Mouse (Mus musculus) midbrain, embryonic 10.5 days (tissue): ENCODE results near the gene Shank2. TPM values are rescaled to one million over a fixed set of nuclear protein-coding genes. Genes with fewer than 3 reads are reported as not detected.

Experiments
- DNase-seq: peaks from one replicate; pipeline ENCODE4 v3.0.0-alpha.2; 2017; ENCODE audit warnings: low spot score
- H3K27ac ChIP-seq: fragments of 300-500 bp; sonication (generic); replicated peaks from 2 replicates; pipeline ENCODE4 v1.5.1; 2016; ENCODE audit warnings: mild to moderate bottlenecking
- H3K27me3 ChIP-seq: fragments of 300-500 bp; sonication (generic); 2 replicates; pipeline ENCODE4 v1.6.1; 2016; ENCODE audit warnings: low read depth, mild to moderate bottlenecking; ENCODE audit not compliant: poor library complexity, severe bottlenecking
- H3K36me3 ChIP-seq: fragments of 300-500 bp; sonication (generic); 2 replicates; pipeline ENCODE4 v1.6.1; 2016; ENCODE audit warnings: mild to moderate bottlenecking, moderate library complexity
- H3K4me1 ChIP-seq: fragments of 300-500 bp; sonication (generic); 2 replicates; pipeline ENCODE4 v1.6.1; 2016
- H3K4me3 ChIP-seq: fragments of 300-500 bp; sonication (generic); 2 replicates; pipeline ENCODE4 v1.5.1; 2016; ENCODE audit warnings: mild to moderate bottlenecking, moderate library complexity
- H3K9me3 ChIP-seq: fragments of 300-500 bp; sonication (generic); replicated peaks from 2 replicates; pipeline ENCODE4 v1.6.1; 2016; ENCODE audit warnings: mild to moderate bottlenecking
- WGBS: fragments of 180-500 bp; shearing (Covaris S2); methylation state at CpG from one replicate; pipeline ENCODE4 v1.1.7; 2016; 5-methylcytosine and 5-hydroxymethylcytosine counted together
- microRNA-seq: library from miRNA; unstranded; fragments of <30 nt; microRNA quantifications from one replicate; pipeline ENCODE4, GENCODE M21; 2017
- polyA plus RNA-seq: library from polyadenylated mRNA; unstranded; fragments of >200 nt; fragmentation: Nextera tagmentation; extraction: Ambion mirVana; gene quantifications from 2 replicates; pipeline ENCODE4 v1.2.1, GENCODE M21; 2016

The Shank2 gene
- polyA plus RNA-seq, 1 experiment from 2014 or later, result 0.91 TPM

DNA sequence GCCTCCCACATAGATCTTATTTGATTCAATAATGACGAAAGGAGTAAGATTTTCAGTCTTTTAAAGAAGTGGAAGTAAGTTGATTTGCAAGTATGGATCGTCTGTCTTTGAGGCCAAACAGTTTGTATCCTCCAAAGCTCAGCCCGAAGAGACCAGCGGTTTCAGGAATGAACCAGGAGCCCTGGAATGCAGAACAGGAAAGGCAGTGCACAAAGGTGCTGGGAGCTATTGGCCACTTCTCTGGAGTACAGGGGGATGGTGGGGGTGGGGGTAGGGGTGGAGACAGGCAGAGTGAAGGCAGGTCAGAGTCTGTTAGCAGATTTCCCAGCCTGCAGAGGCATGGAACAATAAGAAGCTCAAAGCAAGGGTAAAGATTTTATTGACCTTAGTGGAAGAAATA lies 471.8 kb downstream of the Shank2 start:
- 77% methylated on average over 4 of the region's 4 CpGs for WGBS
- H3K36me3 ChIP-seq, result peaks cover 25% of the 10 kb centered on the region
- H3K27me3 ChIP-seq, result no peaks in the 10 kb centered on the region
- no peaks in the 10 kb centered on the region for H3K9me3 ChIP-seq
- no peak overlapping the region for H3K4me3 ChIP-seq
- DNase-seq, result no peak
- no peak overlapping the region for H3K27ac ChIP-seq
- H3K4me1 ChIP-seq, result peaks cover 22% of the 10 kb centered on the region

Small RNA genes lying within 50 kb of the gene (microRNA-seq; reads per million reads assigned to microRNA genes)
- 1.5 reads per million for gene Mir3105

Other genes with a start within 250 kb of the Shank2 start
- gene Osbpl5, start 244.9 kb upstream of the Shank2 start, polyA plus RNA-seq, result 11.1 and 16.3 TPM in 2 replicates
- not detected in 2 replicates for gene Mrgprg, start 234.9 kb upstream of the Shank2 start, polyA plus RNA-seq
- gene Mrgpre, start 217.4 kb upstream of the Shank2 start, polyA plus RNA-seq, result 1.8 and 3.3 TPM in 2 replicates
- gene Nadsyn1, start 179.1 kb upstream of the Shank2 start, polyA plus RNA-seq, result 10.3 and 10.4 TPM in 2 replicates
- gene Dhcr7, start 178.8 kb upstream of the Shank2 start, polyA plus RNA-seq, result 105 and 107 TPM in 2 replicates
- not detected in 2 replicates for gene Gm498, start 135.1 kb upstream of the Shank2 start, polyA plus RNA-seq